Comparison of ENCODE assay signal across 10 mouse cellular contexts in the genomic region with DNA sequence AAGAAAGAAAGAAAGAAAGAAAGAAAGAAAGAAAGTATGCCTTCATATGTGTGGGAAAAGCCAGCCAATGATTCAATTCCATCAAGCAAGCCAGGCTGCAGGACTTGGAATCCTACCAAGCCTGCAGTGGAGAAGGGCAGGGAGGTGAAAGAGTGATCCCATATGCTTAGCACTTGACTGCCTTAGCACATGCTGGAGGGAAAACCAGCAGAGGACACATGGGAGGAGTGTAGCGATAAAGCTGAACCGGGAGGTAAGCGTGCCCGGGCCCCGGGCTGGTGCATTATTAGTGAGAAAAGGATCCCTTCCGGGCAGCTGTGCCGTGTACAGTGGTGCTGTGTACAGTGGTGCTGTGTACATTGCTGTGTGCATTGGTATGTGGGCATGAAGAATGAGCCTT.
DNase-seq lines count a peak whose midpoint lies in the region; ATAC-seq lines count a peak whose summit lies in the region.
"Had no signal": no experiment of that assay in that cellular context is flagged by ENCODE, and none has a peak within 500 bp of the region (broad histone marks: within the 10 kb centered on the region; RNA-seq: fewer than 3 reads in every experiment).

No protein-coding gene starts in this region.

- H3K9ac ChIP-seq in kidney, embryonic 14.5 days (ENCODE audit: low read depth, low read length) = no peak overlapping the region
- H3K9ac ChIP-seq: intestine, embryonic 15.5 days; neural tube, embryonic 12.5 days had no signal

- DNase-seq in kidney, adult 9 months = no peak
- DNase-seq in adipocyte (ENCODE audit: low spot score) = peak; percentile 80
- DNase-seq in cerebellum, adult 9-10 months = peak; percentile 61
- peak; percentile 19 to 49 for DNase-seq in heart, postnatal 14 days
- DNase-seq in ovary, postnatal 36 days (ENCODE audit: low spot score) = no peak

- peak overlapping the region; percentile 30; the same call in 1 of the 2 replicates for H3K27ac ChIP-seq in kidney, embryonic 14.5 days (ENCODE audit: low read depth, low read length)
- H3K27ac ChIP-seq: intestine, embryonic 15.5 days; neural tube, embryonic 12.5 days had no signal

- ATAC-seq in kidney, embryonic 14.5 days (ENCODE audit: low FRiP score, low TSS enrichment) = no peak
- ATAC-seq in frontal cortex, adult (ENCODE audit: low TSS enrichment) = no peak

- H3K9me3 ChIP-seq in kidney, embryonic 14.5 days (ENCODE audit: control insufficient read depth, low read length) = no peaks in the 10 kb centered on the region
- H3K9me3 ChIP-seq: G1E; intestine, embryonic 15.5 days; neural tube, embryonic 12.5 days had no signal

- no peaks in the 10 kb centered on the region for H3K36me3 ChIP-seq in kidney, embryonic 14.5 days (ENCODE audit: control insufficient read depth, insufficient read depth, low read length)
- H3K36me3 ChIP-seq: intestine, embryonic 15.5 days; neural tube, embryonic 12.5 days had no signal

- no peak overlapping the region for H3K4me3 ChIP-seq in kidney, embryonic 14.5 days (ENCODE audit: low read length)
- H3K4me3 ChIP-seq: intestine, embryonic 15.5 days; neural tube, embryonic 12.5 days had no signal

- H3K4me2 ChIP-seq in kidney, embryonic 14.5 days (replicated peaks; ENCODE audit: low read depth, low read length) = no peak overlapping the region
- H3K4me2 ChIP-seq: intestine, embryonic 15.5 days; neural tube, embryonic 12.5 days had no signal

- intact Hi-C loops in heart, postnatal 14 days (cut with DNase I) = no loop called here

- H3K27me3 ChIP-seq in kidney, embryonic 14.5 days (ENCODE audit: control insufficient read depth, insufficient read depth, low read length) = no peaks in the 10 kb centered on the region
- H3K27me3 ChIP-seq: intestine, embryonic 15.5 days had no signal

- peaks cover 37% of the 10 kb centered on the region for H3K4me1 ChIP-seq in kidney, embryonic 14.5 days (ENCODE audit: control insufficient read depth, insufficient read depth, low read length)

- WGBS in kidney, embryonic 14.5 days = 67% methylated on average over 7 of the region's 7 CpGs

Comparison
In these comparisons a context has a peak if more than half of its experiments do, and no peak if none do; other contexts are left out.
1. DNase-seq: peak in adipocyte (single experiment), cerebellum, adult 9-10 months (single experiment) and heart, postnatal 14 days (2 of 2); none in kidney, adult 9 months (single experiment) and ovary, postnatal 36 days (single experiment).